Mouse (Mus musculus): ENCODE measurements around the gene Add3. TPM values are rescaled to one million over a fixed set of nuclear protein-coding genes. Genes with fewer than 3 reads are reported as not detected.

The Add3 gene
- 29.9 and 31.5 TPM in 2 replicates for polyA plus RNA-seq (2015; fragmentation: Nextera tagmentation; extraction: Ambion mirVana)

GRCm38 (mm10) chr19:53140044-53140803, at the start of gene Add3:
Gene Add3 (plus strand): TSS chr19:53140443.
- Histone ChIP-seq H3K9ac (replicated peaks) (peak within 1 kb of the TSS; percentile 57), H3K9me3 (no peaks in the 10 kb centered on the region), H3K27me3 (no peaks in the 10 kb centered on the region), H3K4me3 (peak within 1 kb of the TSS; percentile 91), H3K36me3 (no peaks in the 10 kb centered on the region), H3K27ac (replicated peaks) (peak within 1 kb of the TSS; percentile 76), H3K4me1 (peaks cover 33% of the 10 kb centered on the region), H3K4me2 (replicated peaks) (peak within 1 kb of the TSS; percentile 97)
- no peak for ATAC-seq (replicated peaks)
- 4% methylated on average over 24 of the region's 24 CpGs for WGBS

- Histone ChIP-seq H3K4me3 (no peak overlapping the region), H3K9me3 (no peaks in the 10 kb centered on the region), H3K27me3 (no peaks in the 10 kb centered on the region), H3K4me2 (replicated peaks) (no peak overlapping the region), H3K9ac (replicated peaks) (no peak overlapping the region), H3K27ac (replicated peaks) (no peak overlapping the region), H3K36me3 (no peaks in the 10 kb centered on the region), H3K4me1 (peaks cover 16% of the 10 kb centered on the region)
- ATAC-seq (replicated peaks): no peak
- WGBS: 97% methylated on average over 5 of the region's 5 CpGs
Measured at GRCm38 (mm10) chr19:53090677-53091076, 49.6 kb upstream of the Add3 start.

DNA sequence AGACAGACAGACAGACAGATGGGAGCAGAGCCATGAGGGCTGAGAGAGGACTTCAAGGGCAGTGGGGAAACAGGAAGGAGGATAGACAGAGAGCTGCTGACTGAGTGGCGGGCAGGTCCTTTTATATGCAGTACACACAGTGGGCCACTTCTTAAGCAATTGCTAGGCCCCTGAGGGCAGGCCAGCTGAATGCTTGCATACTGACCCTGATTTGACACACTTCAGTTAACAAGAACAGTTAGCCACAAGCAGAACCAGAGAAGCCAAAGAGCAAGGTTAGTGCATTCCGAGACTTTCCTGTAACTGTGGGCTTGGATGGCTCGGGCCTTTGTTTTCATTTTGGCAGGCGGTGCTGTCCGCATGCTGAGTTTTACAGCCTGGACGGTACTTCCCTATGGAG, 48.0 kb upstream of the Add3 start:
- no peaks in the 10 kb centered on the region for H3K36me3 ChIP-seq

DNA sequence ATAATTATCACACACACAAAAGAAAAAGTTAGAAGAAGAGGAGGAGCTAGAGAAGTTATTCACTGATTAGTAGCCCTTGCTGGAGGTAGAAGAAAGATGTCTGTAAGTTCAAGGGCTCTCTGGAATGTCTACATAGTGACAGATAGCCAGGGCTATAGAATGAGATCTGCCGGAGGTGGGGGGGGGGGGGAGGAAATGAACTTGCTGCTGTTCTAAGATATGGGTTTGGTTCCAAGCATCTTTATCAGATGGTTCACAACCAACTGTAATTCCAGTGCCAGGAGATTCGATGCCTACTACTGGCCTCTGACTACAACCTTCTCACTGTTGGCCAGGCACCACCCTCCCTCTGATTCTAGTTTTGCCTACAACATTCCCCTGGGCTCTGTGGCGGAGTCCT, 46.9 kb upstream of the Add3 start:
- WGBS: 94% methylated on average over 3 of the region's 3 CpGs
- no peak for ATAC-seq (replicated peaks)

More for the DNA sequence above, 48.0 kb upstream of the Add3 start:
- Histone ChIP-seq H3K9me3 (no peaks in the 10 kb centered on the region), H3K4me2 (replicated peaks) (no peak overlapping the region), H3K9ac (replicated peaks) (no peak overlapping the region), H3K27ac (replicated peaks) (no peak overlapping the region), H3K4me3 (no peak overlapping the region), H3K27me3 (no peaks in the 10 kb centered on the region), H3K4me1 (peaks cover 12% of the 10 kb centered on the region)
- ATAC-seq (replicated peaks): no peak
- 56% methylated on average over 6 of the region's 6 CpGs for WGBS

GRCm38 (mm10) chr19:53094684-53095083, 45.6 kb upstream of the Add3 start:
- 86% methylated on average over 4 of the region's 4 CpGs for WGBS
- ATAC-seq (replicated peaks): no peak
- Histone ChIP-seq H3K9me3 (no peaks in the 10 kb centered on the region), H3K4me1 (0 out of 2 replicates have a peak, but pooled peaks cover 3% of the 10 kb centered on the region), H3K27ac (replicated peaks) (no peak overlapping the region), H3K4me3 (no peak overlapping the region), H3K4me2 (replicated peaks) (no peak overlapping the region), H3K9ac (replicated peaks) (no peak overlapping the region), H3K27me3 (no peaks in the 10 kb centered on the region), H3K36me3 (no peaks in the 10 kb centered on the region)

More for the DNA sequence above, 46.9 kb upstream of the Add3 start:
- H3K4me1 ChIP-seq: 0 out of 2 replicates have a peak, but pooled peaks cover 3% of the 10 kb centered on the region
- no peak overlapping the region for H3K27ac ChIP-seq (replicated peaks)
- no peaks in the 10 kb centered on the region for H3K9me3 ChIP-seq
- H3K27me3 ChIP-seq: no peaks in the 10 kb centered on the region
- H3K9ac ChIP-seq (replicated peaks): no peak overlapping the region
- no peaks in the 10 kb centered on the region for H3K36me3 ChIP-seq
- H3K4me2 ChIP-seq (replicated peaks): no peak overlapping the region
- H3K4me3 ChIP-seq: no peak overlapping the region

DNA sequence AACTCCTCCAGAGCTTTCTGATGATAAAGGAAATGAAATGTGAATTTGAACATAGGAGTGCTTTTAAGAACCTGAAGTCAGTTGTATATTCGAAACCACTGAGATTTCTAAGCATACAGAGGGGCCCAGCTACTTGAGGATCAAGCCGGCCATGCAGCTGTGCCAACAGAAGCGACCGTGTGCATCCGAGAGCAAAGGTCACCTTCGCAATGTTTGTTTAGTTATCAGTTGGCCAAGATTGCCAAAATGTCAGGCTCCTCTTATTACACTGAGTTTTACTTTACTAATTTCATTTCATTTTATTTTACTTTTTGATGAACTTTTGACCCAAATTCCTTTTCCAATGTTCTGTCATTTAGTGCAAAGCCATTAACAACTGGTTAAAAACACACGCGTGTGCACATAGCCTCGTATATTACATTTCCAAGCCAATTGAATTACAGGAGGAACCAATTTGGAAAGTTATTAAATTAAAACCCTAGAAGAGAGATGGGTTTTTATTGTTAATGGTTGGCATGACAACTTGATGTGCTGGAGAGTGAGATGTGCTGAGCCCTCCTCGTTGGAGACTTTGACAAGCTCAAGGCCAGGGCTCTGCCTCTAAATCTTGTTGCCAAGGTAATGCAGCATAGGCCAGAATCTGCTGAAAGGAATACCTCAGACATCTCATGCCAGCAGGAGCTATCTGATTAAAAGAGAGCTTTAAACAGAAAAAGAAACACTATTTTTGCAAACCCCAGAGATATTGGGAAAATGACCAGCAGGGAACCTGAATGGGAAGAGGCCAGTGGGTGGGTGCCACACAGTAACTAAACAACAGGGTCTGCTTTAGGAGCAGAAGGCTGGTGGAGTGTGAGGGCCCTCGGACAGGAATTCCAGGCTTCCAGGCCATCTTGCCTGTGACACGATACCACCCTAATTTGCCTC, 38.6 kb upstream of the Add3 start:
- Histone ChIP-seq H3K4me3 (no peak overlapping the region), H3K36me3 (no peaks in the 10 kb centered on the region), H3K9me3 (no peaks in the 10 kb centered on the region), H3K4me1 (no peaks in the 10 kb centered on the region), H3K27me3 (no peaks in the 10 kb centered on the region), H3K4me2 (replicated peaks) (no peak overlapping the region), H3K9ac (replicated peaks) (no peak overlapping the region), H3K27ac (replicated peaks) (no peak overlapping the region)
- WGBS: 78% methylated on average over 12 of the region's 12 CpGs
- no peak for ATAC-seq (replicated peaks)

DNA sequence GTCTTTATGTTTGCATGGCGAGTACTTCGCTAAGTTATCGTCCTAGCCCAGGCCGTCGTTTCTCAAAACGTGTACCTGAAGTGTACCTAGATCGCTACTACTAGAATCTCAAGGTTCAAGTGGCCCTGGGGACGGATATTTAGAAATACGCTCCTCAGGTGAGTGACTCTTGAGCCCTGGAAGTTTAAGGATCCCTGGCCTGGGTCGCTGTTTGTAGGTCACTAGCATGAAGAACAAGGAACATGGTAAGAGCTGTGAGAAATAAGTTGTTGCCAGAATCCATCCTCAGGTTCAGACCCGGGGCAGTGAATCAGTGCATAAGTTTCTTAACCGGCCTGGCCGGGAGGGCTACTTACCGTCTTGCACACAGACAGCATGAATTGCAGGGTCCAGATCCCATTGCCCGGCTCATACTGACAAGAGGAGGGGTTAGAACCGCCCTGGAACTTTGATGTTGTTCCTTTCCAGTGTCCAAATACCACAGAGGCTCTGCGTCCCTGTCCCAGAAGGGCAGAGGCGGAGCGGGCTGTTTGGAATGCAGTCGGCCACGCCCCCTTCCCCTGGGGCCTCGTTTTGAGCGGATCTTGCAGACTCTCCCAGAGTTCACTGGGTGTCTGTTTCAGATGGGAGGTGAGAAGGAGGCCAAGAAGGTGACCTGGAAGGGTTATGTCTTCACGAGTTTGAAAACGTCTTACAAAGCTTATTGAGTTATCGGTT, 34.7 kb upstream of the Add3 start:
- Histone ChIP-seq H3K36me3 (no peaks in the 10 kb centered on the region), H3K9me3 (no peaks in the 10 kb centered on the region), H3K27me3 (no peaks in the 10 kb centered on the region), H3K4me1 (no peaks in the 10 kb centered on the region), H3K4me3 (no peak overlapping the region), H3K9ac (replicated peaks) (no peak overlapping the region), H3K27ac (replicated peaks) (no peak overlapping the region), H3K4me2 (replicated peaks) (no peak overlapping the region)
- 50% methylated on average over 26 of the region's 26 CpGs for WGBS
- no peak for ATAC-seq (replicated peaks)

GRCm38 (mm10) chr19:53106952-53107351, 33.3 kb upstream of the Add3 start:
- Histone ChIP-seq H3K9me3 (no peaks in the 10 kb centered on the region), H3K27me3 (no peaks in the 10 kb centered on the region), H3K36me3 (no peaks in the 10 kb centered on the region), H3K4me1 (no peaks in the 10 kb centered on the region), H3K4me3 (no peak overlapping the region), H3K4me2 (replicated peaks) (no peak overlapping the region), H3K9ac (replicated peaks) (no peak overlapping the region), H3K27ac (replicated peaks) (no peak overlapping the region)
- WGBS: 88% methylated on average over 7 of the region's 7 CpGs
- ATAC-seq (replicated peaks): no peak

DNA sequence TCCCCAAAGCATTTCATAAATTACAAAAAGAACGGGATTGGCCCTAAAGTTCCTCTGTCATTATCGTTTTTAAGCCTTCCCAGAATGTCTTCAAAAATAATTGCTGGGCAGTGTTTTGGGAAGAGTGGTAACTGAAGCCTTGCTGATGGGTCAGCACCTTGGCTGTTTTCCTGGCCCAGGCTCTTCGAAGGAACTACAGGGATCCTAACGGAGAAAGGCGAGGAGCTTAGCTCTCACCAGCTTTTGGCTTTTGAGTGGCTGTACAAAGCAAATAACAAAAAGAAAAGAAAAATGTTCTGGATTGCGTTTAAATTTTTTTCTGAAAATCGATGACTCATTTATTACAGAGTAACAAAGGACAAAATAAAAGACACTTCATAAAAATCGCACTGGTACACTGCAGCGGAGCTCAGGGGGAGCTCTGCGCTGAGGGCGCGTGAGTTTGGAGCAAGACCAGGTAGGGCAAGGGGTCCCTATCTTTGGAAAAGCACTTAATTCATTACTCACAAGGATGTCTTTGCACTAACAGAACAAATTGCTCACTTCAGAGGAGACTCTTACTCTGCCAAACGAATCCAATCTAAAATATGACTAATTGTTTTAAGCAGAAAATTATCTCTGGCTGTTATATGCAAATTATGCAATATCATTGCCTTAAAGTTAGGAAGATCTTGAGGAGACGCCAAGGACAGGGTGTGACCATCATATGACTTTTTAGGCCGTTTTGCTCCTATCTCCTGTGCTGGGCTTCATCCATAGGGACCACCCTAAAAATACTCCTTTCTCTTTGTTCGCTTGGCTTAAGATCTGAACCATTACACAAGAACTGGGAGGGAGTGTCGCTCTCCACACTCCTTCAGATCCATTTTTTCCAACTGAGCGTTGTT, 32.6 kb upstream of the Add3 start:
- no peaks in the 10 kb centered on the region for H3K9me3 ChIP-seq
- no peaks in the 10 kb centered on the region for H3K27me3 ChIP-seq
- no peaks in the 10 kb centered on the region for H3K4me1 ChIP-seq
- H3K4me2 ChIP-seq (replicated peaks): no peak overlapping the region
- no peak overlapping the region for H3K27ac ChIP-seq (replicated peaks)
- H3K4me3 ChIP-seq: no peak overlapping the region
- ATAC-seq (replicated peaks): no peak
- no peak overlapping the region for H3K9ac ChIP-seq (replicated peaks)
- WGBS: 83% methylated on average over 18 of the region's 18 CpGs
- no peaks in the 10 kb centered on the region for H3K36me3 ChIP-seq

- H3K27ac ChIP-seq (replicated peaks): no peak overlapping the region
- no peaks in the 10 kb centered on the region for H3K4me1 ChIP-seq
- H3K4me3 ChIP-seq: no peak overlapping the region
- no peak overlapping the region for H3K4me2 ChIP-seq (replicated peaks)
- 26% methylated on average over 7 of the region's 7 CpGs for WGBS
- no peaks in the 10 kb centered on the region for H3K9me3 ChIP-seq
- H3K9ac ChIP-seq (replicated peaks): no peak overlapping the region
- no peaks in the 10 kb centered on the region for H3K27me3 ChIP-seq
- ATAC-seq (replicated peaks): no peak
- H3K36me3 ChIP-seq: no peaks in the 10 kb centered on the region
Measured at GRCm38 (mm10) chr19:53111996-53112590, 28.1 kb upstream of the Add3 start.

DNA sequence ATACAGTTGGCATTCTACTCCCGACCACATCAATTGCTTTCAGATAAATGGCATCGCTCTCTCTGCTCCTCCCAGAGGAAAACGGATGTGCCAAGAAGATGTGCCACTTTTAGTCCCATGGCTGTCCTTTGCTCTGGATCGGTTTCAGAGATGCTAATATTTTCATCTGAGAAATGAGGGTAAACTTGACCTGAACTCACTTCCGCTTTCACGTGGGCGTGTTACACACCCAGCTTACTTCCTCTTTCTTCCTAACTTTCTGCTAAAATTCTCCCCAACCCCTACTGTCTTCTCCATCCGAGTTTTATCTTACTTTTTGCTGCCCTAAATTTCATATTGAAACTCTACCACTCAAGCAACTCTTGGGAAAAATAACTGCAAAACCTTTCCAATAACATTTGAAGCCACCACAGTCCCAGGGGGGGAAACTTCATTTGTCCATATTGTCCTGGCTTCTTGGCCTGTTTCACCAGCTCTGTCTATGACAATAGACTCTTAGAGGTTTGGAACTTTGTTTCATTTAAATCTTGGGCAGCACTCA, 20.9 kb upstream of the Add3 start:
- no peak for ATAC-seq (replicated peaks)
- Histone ChIP-seq H3K9me3 (no peaks in the 10 kb centered on the region), H3K9ac (replicated peaks) (no peak overlapping the region), H3K27ac (replicated peaks) (no peak overlapping the region), H3K4me3 (no peak overlapping the region), H3K36me3 (no peaks in the 10 kb centered on the region), H3K4me2 (replicated peaks) (no peak overlapping the region), H3K27me3 (no peaks in the 10 kb centered on the region), H3K4me1 (no peaks in the 10 kb centered on the region)
- WGBS: 89% methylated on average over 8 of the region's 8 CpGs

All from forebrain, embryonic 15.5 days (tissue).